Mouse (Mus musculus): ENCODE data around the gene Syt12. TPM values are rescaled to one million over a fixed set of nuclear protein-coding genes. Genes with fewer than 3 reads are reported as not detected.

Gene Syt12
- polyA plus RNA-seq, 1 experiment from 2014 or later, result 2.5 TPM

DNA sequence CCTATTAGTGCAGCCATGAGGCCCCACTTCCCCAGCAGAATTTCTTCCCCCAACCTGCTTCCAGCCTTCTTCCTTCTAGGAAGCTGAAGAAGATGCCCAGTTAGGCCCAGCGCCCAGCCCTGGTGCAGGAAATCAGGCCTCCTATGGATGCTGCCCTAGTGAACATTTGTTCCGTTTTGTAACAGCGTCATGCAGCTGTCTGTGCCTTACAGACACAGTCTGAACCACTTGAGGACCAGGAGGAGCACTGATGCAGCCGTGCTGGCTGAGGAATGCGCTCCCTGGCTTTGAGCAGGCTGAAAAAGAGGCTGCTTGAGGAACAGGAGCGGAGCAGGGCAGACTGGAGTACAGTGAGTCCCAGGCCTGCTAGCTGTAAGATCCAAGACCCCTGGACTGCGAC, 17.5 kb upstream of the Syt12 start:
- TF ChIP-seq EP300 (optimal IDR thresholded peaks at IDR 0.05) (no peak), CTCF (IDR thresholded peaks at IDR 0.05; ENCODE audit: low read depth) (no peak)

DNA sequence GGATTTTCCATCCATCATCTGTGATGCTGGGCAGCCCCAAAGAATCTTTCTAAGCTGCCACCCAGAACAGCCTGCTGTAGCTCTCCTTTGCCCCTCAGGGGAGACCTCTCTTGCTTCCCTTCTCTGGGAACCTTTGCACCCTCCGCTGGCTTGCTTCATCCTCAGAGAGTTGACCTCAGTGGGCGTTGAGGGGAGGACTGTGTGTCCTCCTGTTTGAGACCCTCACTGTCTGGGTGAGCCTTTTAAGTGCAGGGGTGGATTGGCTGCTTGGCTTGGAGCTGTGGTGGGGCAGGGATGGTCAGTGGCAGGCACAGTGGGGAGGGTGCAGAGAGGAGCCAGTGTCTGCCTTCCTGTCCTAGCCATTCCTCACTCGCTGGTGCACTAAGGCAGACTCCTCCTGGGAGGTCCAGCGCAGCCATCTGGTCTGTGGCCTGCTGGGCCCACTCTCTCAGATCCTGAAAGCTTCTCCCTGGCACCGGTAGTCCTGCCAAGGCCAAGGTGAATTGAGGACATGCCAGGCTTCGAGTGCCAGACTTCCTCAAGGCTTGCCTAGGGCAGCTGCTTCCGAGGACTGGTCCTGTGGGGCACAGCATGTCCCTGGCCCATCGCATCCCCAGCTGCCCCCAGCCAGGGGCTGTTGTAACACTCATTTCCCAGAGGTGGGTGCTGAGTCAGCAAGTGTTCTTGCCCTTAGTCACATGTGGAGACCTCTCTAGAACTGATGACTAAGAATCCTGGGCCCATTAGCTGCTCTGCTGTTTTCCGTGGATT, 15.5 kb upstream of the Syt12 start:
- ATAC-seq (ENCODE audit: low FRiP score, low TSS enrichment) (no peak), DNase-seq (ENCODE audit: low spot score) (no peak)
- TF ChIP-seq EP300 (optimal IDR thresholded peaks at IDR 0.05) (no peak), CTCF (IDR thresholded peaks at IDR 0.05; ENCODE audit: low read depth) (no peak)
- H3K36me3 ChIP-seq (ENCODE audit: control insufficient read depth, insufficient read depth, low read length), result no peaks in the 10 kb centered on the region
- peaks cover 2% of the 10 kb centered on the region; the same call in 1 of the 2 replicates for H3K4me1 ChIP-seq (replicated peaks; ENCODE audit: control insufficient read depth, insufficient read depth)
- no peak overlapping the region for H3K4me2 ChIP-seq (replicated peaks; ENCODE audit: low read depth)
- peak overlapping the region; percentile 14; the same call in 1 of the 2 replicates for H3K9ac ChIP-seq (ENCODE audit: low read length)
- no peak overlapping the region for H3K27ac ChIP-seq (replicated peaks)
- no peaks in the 10 kb centered on the region for H3K9me3 ChIP-seq (ENCODE audit: control insufficient read depth, low read length)
- H3K4me3 ChIP-seq (ENCODE audit: low read depth, low read length), result no peak overlapping the region
- WGBS, result 56% methylated on average over 9 of the region's 9 CpGs
- H3K27me3 ChIP-seq (ENCODE audit: control insufficient read depth, insufficient read depth, low read length), result no peaks in the 10 kb centered on the region

More for the DNA sequence above, 17.5 kb upstream of the Syt12 start:
- Histone ChIP-seq H3K4me1 (replicated peaks; ENCODE audit: control insufficient read depth, insufficient read depth) (no peaks in the 10 kb centered on the region), H3K9me3 (ENCODE audit: control insufficient read depth, low read length) (no peaks in the 10 kb centered on the region), H3K27ac (replicated peaks) (no peak overlapping the region), H3K9ac (ENCODE audit: low read length) (no peak overlapping the region), H3K4me2 (replicated peaks; ENCODE audit: low read depth) (no peak overlapping the region), H3K27me3 (ENCODE audit: control insufficient read depth, insufficient read depth, low read length) (no peaks in the 10 kb centered on the region), H3K4me3 (ENCODE audit: low read depth, low read length) (no peak overlapping the region), H3K36me3 (ENCODE audit: control insufficient read depth, insufficient read depth, low read length) (no peaks in the 10 kb centered on the region)
- no peak for ATAC-seq (ENCODE audit: low FRiP score, low TSS enrichment)
- WGBS, result 82% methylated on average over 7 of the region's 7 CpGs
- DNase-seq (ENCODE audit: low spot score), result no peak

- ATAC-seq (ENCODE audit: low FRiP score, low TSS enrichment) (no peak), DNase-seq (ENCODE audit: low spot score) (no peak)
- Histone ChIP-seq H3K36me3 (ENCODE audit: control insufficient read depth, insufficient read depth, low read length) (no peaks in the 10 kb centered on the region), H3K9me3 (ENCODE audit: control insufficient read depth, low read length) (no peaks in the 10 kb centered on the region), H3K4me1 (replicated peaks; ENCODE audit: control insufficient read depth, insufficient read depth) (peaks cover 2% of the 10 kb centered on the region; the same call in 1 of the 2 replicates), H3K9ac (ENCODE audit: low read length) (no peak overlapping the region), H3K4me2 (replicated peaks; ENCODE audit: low read depth) (no peak overlapping the region), H3K4me3 (ENCODE audit: low read depth, low read length) (no peak overlapping the region), H3K27ac (replicated peaks) (no peak overlapping the region), H3K27me3 (ENCODE audit: control insufficient read depth, insufficient read depth, low read length) (no peaks in the 10 kb centered on the region)
- peak; percentile 40 for TF ChIP-seq CTCF (IDR thresholded peaks at IDR 0.05; ENCODE audit: low read depth)
- TF ChIP-seq EP300 (optimal IDR thresholded peaks at IDR 0.05), result no peak
- WGBS, result 61% methylated on average over 10 of the region's 10 CpGs
Observed at GRCm38 (mm10) chr19:4491080-4491695, 13.9 kb upstream of the Syt12 start.

DNA sequence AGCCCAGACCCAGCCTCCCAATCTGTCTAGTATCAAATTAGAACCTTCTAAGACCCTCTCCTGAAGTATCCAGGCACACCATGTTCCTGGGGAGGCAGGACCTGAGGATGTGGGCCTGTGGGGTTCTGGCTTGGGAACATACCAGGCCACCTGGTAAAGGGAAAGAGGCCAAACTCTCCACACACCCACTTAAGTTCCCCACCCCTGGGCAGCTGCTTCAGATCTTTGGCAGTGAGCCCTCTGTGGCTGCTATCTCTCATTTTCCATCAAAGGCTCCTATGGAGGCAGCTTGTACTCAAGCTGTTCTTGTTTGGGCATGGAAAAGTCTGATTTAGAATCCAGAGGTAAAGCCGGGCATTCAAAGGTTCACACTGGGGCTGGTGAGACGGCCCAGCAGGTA, 10.6 kb upstream of the Syt12 start:
- no peaks in the 10 kb centered on the region for H3K27me3 ChIP-seq (ENCODE audit: control insufficient read depth, insufficient read depth, low read length)
- WGBS, result 43% methylated on average over 2 of the region's 2 CpGs
- H3K4me3 ChIP-seq (ENCODE audit: low read depth, low read length), result no peak overlapping the region
- no peaks in the 10 kb centered on the region for H3K36me3 ChIP-seq (ENCODE audit: control insufficient read depth, insufficient read depth, low read length)
- H3K27ac ChIP-seq (replicated peaks), result no peak overlapping the region
- no peak for TF ChIP-seq CTCF (IDR thresholded peaks at IDR 0.05; ENCODE audit: low read depth)
- TF ChIP-seq EP300 (optimal IDR thresholded peaks at IDR 0.05), result no peak
- no peak overlapping the region for H3K4me2 ChIP-seq (replicated peaks; ENCODE audit: low read depth)
- no peaks in the 10 kb centered on the region for H3K9me3 ChIP-seq (ENCODE audit: control insufficient read depth, low read length)
- H3K4me1 ChIP-seq (replicated peaks; ENCODE audit: control insufficient read depth, insufficient read depth), result peaks cover 2% of the 10 kb centered on the region; the same call in 1 of the 2 replicates
- no peak overlapping the region for H3K9ac ChIP-seq (ENCODE audit: low read length)
- DNase-seq (ENCODE audit: low spot score), result peak; percentile 43
- ATAC-seq (ENCODE audit: low FRiP score, low TSS enrichment), result no peak

DNA sequence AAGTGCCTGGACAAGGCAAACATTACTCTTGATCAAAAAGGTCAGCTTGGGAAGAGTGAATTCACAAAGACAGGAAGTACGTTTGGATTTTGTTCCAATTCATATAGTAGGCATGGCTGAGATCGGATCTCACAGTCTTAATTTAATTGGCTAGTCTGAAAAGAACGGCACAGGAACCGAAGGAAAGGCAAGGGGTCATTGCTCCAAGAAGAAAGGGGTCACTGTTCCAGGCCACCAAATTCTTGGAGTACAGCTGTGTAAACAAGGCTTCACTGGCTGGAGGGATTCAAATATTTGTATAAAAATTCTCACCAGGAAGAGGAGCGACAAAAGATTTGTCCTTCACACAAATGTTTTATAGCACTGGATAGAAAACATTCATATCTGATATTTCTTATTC, 7.8 kb upstream of the Syt12 start:
- no peak for ATAC-seq (ENCODE audit: low FRiP score, low TSS enrichment)
- Histone ChIP-seq H3K9me3 (ENCODE audit: control insufficient read depth, low read length) (no peaks in the 10 kb centered on the region), H3K9ac (ENCODE audit: low read length) (no peak overlapping the region), H3K27ac (replicated peaks) (no peak overlapping the region), H3K4me2 (replicated peaks; ENCODE audit: low read depth) (no peak overlapping the region), H3K36me3 (ENCODE audit: control insufficient read depth, insufficient read depth, low read length) (no peaks in the 10 kb centered on the region), H3K4me1 (replicated peaks; ENCODE audit: control insufficient read depth, insufficient read depth) (peaks cover 2% of the 10 kb centered on the region; the same call in 1 of the 2 replicates), H3K27me3 (ENCODE audit: control insufficient read depth, insufficient read depth, low read length) (no peaks in the 10 kb centered on the region), H3K4me3 (ENCODE audit: low read depth, low read length) (no peak overlapping the region)
- DNase-seq (ENCODE audit: low spot score), result no peak
- 18% methylated on average over 5 of the region's 5 CpGs for WGBS
- TF ChIP-seq CTCF (IDR thresholded peaks at IDR 0.05; ENCODE audit: low read depth) (no peak), EP300 (optimal IDR thresholded peaks at IDR 0.05) (no peak)

All from stomach, postnatal 0 days (tissue).